Mouse (Mus musculus) heart, adult 11 months (tissue): ENCODE results near the gene Ier3.

Source experiments
- DNase-seq: peaks from one replicate; pipeline ENCODE4 v3.0.0; 2022

The Ier3 gene

GRCm38 (mm10) chr17:35837487-35837886 is 16.0 kb downstream of the Ier3 start:
- peak; percentile 95 for DNase-seq

DNA sequence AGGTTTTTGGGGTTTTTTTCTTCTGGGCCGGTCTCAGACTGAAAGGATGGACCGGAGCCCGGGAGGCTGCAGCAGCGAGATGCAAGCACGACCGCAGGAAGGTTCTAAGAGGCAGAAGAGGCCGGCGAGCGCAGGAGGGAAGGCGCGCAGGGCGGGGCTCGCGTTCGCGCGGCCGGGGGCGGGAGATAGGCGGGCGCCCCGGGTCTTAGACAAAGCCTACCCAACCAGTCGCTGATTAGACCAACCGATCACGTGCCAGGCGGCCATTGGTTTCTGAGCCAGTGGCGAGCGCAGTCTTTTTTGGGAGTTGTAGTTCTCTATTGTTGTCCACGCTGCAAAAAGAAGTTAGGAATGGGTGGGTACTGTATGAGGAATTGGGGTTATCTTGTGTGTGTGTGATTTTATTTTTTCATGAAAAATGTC is 16.6 kb downstream of the Ier3 start, which contains the start of gene Tubb5:
TSS of gene Tubb5 (minus strand) at position 185 of the 423 bp plus-strand sequence.
- DNase-seq = peak; percentile 100

DNA sequence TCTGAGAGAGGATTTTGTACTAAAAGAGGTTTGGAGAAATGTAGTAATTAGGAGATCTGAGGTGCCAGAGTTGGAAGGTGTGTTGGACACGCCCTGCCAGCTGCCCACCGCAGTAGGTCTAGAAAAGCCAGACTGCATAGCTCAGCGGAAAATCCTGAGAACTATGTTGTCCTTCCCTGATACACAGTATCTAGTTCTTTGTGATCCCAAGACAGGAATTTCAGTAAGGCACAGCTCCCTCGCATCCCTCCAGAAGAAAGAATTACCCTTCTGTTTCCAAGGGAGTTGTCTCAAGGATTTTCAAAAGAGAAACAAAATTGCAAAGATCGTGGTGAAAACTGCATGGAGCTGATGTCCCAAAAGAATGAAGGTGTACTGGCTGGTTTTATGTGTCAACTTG is 17.1 kb downstream of the Ier3 start:
- DNase-seq = no peak

- DNase-seq = peak; percentile 93
These were observed 17.5 kb downstream of the Ier3 start for GRCm38 (mm10) chr17:35839002-35839401.

DNA sequence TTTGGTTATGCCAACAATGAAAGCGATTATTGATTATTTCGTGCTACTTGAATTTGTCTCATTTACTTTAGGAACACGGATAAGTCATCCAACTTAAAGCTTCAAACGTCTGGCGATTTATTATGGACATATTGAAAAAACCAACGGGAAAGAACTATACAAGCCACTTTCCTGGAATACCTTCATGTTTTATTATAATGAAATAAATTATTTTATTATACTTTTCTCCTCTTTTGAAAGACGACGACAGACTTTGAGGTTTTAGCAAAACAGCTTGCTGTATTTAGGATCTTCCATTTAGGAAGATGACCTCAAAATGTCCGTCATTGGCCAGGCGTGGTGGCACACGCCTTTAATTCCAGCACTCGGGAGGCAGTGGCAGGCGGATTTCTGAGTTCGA is 19.1 kb downstream of the Ier3 start:
- no peak for DNase-seq

GRCm38 (mm10) chr17:35841076-35841950 is 19.8 kb downstream of the Ier3 start, which contains the start of gene Mdc1:
TSS of gene Mdc1 (plus strand) at chr17:35841515.
- peak; percentile 100 for DNase-seq

GRCm38 (mm10) chr17:35842006-35842405 is 20.5 kb downstream of the Ier3 start:
- peak; percentile 93 for DNase-seq

DNA sequence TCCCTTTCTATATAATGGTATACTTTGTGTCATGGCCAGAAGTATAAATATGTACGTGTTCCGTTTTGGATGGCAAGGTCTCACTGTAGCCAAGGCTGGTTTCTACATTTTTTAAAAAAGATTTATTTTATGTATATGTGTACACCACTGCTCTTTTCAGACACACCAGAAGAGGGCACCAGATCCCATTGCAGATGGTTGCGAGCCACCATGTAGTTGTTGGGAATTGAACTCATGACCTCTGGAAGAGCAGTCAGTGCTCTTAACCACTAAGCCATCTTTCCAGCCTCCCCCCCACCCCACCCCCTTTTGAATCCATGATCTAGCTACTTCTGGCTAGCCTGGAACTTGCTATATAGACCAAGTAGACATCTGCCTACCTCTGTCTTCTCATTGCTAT is 22.0 kb downstream of the Ier3 start:
- DNase-seq = no peak

GRCm38 (mm10) chr17:35848112-35848511 is 26.6 kb downstream of the Ier3 start:
- no peak for DNase-seq

GRCm38 (mm10) chr17:35850974-35851373 is 29.5 kb downstream of the Ier3 start:
- DNase-seq = no peak

DNA sequence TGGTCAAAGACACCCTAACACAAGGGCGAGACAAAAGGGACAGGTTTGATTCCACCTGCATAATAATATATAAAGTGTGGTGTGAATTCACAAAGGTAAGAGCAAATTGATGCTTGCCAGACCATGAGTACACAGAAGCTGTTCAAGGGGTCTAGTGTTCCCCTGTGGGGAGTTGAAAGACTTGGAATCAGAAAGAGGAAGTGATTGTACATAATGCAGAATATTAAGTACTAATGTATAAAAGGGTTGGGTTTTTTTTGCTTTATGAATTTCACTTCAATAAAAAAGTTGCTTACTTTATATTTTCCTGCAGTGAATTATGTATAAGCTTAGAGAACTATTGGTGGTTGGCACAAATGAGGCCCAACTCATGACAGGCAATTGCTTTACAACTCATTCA is 37.9 kb downstream of the Ier3 start:
- no peak for DNase-seq

DNA sequence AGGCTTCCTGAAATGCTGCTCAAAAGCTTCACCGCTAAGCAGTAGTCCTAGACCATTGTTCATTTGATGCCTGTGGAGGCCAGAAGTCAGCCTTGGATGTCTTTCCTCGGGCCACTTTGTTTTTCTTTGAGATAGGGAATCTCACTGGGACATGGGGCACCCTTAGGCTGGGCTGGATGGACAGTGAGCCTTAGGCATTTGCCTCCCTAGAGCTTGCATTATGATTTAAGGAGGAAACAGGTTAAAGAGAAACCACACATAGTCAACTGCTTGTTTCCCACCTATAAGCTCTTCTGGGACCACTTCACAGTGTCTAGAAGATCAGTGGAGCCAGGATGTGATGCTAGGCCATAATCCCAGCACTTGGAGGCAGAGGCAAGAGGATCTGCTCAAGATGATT is 38.4 kb downstream of the Ier3 start:
- no peak for DNase-seq

DNA sequence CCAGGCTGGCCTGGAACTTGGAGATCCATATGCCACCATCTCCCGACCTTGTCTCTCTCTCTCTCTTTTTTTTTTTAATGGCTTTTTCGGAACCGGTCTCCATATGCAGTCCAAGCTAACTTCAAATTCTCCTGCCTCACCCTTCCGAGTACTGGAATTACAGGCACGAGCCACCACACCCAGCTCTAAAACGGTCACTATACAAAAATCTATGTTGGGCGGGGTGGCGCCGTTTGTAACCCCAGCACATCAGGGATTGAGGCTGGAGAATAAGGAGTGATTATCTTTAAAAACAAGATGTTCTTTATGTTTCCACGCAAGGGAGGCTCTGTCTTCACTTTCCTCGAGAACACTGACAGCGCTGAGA is 39.3 kb downstream of the Ier3 start:
- no peak for DNase-seq

DNA sequence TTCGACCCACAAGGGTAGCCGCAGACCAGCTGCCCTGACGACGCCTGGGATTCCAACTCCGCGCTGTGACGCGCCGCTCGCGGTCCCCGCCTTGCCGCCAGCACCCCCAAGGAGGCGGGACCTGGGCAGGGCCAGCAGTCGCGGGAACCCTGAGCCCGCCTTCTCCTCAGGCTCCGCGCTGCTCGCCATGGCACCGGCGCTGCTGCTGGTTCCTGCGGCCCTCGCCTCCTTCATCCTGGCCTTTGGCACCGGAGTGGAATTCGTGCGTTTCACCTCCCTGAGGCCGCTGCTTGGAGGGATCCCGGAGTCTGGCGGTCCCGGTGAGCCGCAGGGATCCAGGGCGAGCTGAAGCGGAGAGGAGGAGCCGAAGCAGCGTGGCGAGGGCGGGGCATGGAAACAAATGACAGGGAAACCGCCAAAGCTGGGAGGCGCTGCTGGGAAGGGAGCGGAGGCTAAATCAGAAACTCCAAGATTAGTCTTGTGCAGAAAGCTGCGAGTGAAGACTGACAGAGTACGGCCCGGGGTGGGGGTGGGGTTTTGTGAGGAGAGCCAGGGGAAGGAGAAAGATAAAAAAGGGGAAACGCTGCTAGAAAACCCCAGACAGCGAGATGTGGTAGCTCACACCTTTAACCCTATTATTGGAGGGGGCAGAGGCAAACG is 39.8 kb downstream of the Ier3 start, which contains the start of gene Nrm:
TSS of gene Nrm (plus strand) at position 121 of the 660 bp plus-strand sequence.
- DNase-seq = peak; percentile 99

DNA sequence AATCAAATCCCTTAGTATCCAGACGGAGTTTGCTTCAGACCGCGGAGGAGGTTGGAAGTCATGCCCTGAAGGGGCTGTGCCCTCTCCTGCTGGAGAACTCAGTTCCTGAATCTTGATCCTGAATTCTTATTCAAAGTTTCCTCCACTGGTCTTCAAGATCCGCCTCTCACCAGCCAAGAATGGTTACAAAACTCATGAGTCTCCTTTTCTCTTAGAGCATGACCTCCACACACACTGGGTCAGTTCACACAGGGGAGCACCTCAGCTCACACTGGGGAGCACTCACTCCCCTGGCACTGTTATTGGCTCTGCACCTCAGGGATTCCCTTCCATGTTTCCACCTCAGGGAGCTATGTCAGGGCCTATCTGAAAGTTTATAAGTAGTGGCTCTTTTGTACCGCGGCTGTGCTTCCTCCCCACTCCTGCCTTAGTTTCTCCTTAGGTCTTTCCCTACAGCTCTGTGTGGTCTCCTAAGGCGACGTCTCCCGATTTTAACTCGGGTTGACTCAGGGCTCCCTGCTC is 43.4 kb downstream of the Ier3 start:
- DNase-seq = peak; percentile 96

- peak; percentile 99 for DNase-seq
These were observed 44.2 kb downstream of the Ier3 start, which contains the start of gene Ppp1r18 for GRCm38 (mm10) chr17:35865481-35866280. TSS of gene Ppp1r18 (plus strand) at chr17:35865593.

DNA sequence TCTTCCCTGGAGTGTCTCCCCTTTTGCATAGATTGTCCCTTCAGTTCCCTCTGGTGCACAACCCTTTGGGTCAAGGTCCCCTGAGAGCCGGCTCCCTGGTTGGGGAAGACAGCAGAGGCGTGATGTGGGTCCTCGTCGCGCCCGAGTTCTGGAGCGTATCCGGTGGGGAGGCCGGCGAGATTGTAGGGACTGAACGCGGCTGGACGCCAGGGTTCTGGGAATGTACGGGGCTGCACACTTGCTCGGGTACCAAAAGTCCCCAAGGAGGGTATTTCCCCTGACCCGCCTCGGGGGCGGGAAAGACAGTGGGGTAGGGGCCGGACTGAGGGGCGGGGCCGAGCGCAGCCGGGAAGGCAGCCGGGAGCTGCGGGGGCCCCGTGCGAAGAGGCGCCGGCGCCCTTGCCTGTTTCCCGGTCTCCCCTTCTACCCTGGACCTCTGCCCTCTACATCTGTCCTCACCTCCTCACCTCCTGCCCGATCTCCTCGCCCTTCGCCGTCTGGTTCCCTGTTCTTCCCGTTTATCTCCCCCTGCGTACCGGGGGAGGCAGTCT is 44.9 kb downstream of the Ier3 start:
- peak; percentile 99 for DNase-seq

GRCm38 (mm10) chr17:35866911-35867890 is 45.7 kb downstream of the Ier3 start:
- DNase-seq = peak; percentile 97

DNA sequence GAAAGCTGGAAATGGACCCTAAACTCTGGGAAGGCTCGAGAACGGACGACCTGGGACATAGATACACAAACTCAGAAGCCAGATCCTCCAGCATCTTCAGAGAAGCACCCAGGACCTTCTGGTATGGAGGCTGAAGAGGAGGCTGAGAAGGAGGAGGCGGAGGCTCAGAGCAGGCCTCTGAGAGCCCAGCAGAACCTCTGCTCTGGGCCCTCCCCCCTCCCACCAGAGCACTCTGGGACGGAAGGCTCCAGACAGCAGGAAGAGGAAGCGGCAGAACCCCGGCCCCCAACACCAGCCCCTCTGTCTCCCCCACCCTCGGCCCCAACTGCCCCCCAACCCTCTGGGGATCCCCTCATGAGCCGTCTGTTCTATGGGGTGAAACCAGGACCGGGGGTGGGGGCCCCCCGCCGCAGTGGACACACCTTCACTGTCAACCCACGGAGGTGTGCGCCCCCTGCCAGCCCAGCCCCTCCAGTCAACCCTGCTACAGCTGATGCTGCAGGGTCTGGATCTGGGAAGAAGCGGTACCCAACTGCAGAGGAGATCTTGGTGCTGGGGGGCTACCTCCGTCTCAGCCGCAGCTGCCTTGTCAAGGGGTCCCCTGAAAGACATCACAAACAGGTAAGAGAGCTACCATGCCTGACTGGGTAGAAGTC is 46.8 kb downstream of the Ier3 start:
- DNase-seq = peak; percentile 98

GRCm38 (mm10) chr17:35868961-35869345 is 47.5 kb downstream of the Ier3 start:
- DNase-seq = no peak
